Mouse (Mus musculus): Measurements from ENCODE around the gene Nrxn1.

DNA sequence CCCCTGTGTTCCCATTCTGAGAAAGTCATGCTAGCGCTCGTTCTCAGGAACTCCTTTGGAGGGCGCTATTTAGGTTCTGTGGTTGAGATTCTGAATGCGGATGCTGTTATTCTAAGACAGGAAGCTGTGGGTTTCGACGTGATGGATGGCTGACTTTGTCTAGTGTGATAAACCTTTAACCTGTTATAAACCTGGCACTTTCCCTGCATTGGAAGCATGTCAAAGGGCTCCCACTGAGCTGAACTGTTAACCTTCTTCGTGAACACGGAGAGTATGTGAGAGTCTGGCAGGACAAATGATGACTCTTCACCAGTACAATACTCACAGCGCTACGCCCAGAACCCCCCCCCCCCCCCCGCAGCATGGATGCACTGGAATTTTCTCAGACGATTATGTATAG lies 962.0 kb downstream of the Nrxn1 start:
- TF ChIP-seq POLR2A (IDR thresholded peaks at IDR 0.05; ENCODE audit: extremely low read depth, insufficient read depth, low read length) (no peak), CTCF (IDR thresholded peaks at IDR 0.05; ENCODE audit: low read depth, low read length) (no peak)
